Mouse (Mus musculus) C2C12 (cell line): Measurements from ENCODE around the gene H2afy.

ENCODE experiments used
- CTCF ChIP-seq: IDR thresholded peaks from one replicate; pipeline ENCODE4 v1.5.1; 2011; ENCODE audit not compliant: control insufficient read depth, insufficient read depth, insufficient read length
- FOSL1 ChIP-seq: IDR thresholded peaks from one replicate; pipeline ENCODE4 v1.8.0; 2011; ENCODE audit warnings: mild to moderate bottlenecking, low read length; ENCODE audit not compliant: poor library complexity, insufficient read depth, severe bottlenecking
- MAX ChIP-seq: IDR thresholded peaks from one replicate; pipeline ENCODE4 v1.6.1; 2011; ENCODE audit warnings: mild to moderate bottlenecking, control low read depth
- USF1 ChIP-seq: IDR thresholded peaks from one replicate; pipeline ENCODE4 v1.6.1; 2011; ENCODE audit warnings: low read depth, mild to moderate bottlenecking, control low read depth, moderate library complexity

DNA sequence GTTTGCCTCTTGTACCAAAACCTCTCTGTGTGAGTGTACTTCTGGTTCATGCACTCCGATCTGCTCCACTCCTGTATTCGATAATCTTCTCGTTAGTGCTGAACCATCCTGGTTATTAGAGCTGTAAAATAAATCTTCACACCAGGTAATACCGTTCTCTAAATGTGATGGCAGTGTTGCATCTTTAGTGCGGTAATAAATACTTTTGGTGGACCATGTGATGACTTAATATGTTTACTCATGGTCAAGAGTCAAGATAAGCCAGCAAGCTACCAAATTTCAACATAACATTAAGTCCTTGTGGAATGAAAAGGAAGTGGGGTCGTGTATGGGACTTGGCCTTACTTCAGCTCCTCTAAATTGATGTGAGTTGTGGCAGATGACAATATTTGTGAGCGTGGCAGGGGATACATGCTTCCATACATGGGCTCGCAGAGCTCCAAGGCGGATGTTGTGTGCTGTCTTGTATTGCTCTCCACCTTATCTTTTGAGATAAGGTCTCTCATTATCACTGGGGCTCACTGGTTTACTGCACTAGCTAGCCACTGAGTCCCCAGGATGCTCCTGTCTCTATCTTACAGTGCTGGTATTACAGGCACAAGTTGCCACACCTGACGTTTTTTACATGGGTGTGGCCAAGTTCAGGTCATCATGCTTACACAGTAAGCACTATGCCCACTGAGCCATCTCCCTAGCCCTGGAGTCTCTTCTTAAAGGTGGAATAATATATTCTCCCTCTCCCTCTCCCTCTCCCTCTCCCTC is 96.4 kb downstream of the H2afy start:
- TF ChIP-seq MAX: no peak
- TF ChIP-seq CTCF: no peak
- no peak for TF ChIP-seq FOSL1
- no peak for TF ChIP-seq USF1
